Mouse (Mus musculus): ENCODE results near the gene Nostrin. TPM values are rescaled to one million over a fixed set of nuclear protein-coding genes. Genes with fewer than 3 reads are reported as not detected.

Nostrin gene
- polyA plus RNA-seq, 1 experiment from 2014 or later: 9.2 TPM

- no peaks in the 10 kb centered on the region for H3K9me3 ChIP-seq (replicated peaks)
- H3K27ac ChIP-seq: no peak overlapping the region
- no peak overlapping the region for H3K4me2 ChIP-seq
- ATAC-seq (ENCODE audit: low read depth) (no peak), DNase-seq (no peak)
- no peaks in the 10 kb centered on the region for H3K4me1 ChIP-seq (replicated peaks)
- no peak overlapping the region for H3K9ac ChIP-seq
- no peaks in the 10 kb centered on the region for H3K36me3 ChIP-seq
- no peaks in the 10 kb centered on the region for H3K27me3 ChIP-seq
- H3K4me3 ChIP-seq (replicated peaks): no peak overlapping the region
- 71% methylated on average over 2 of the region's 2 CpGs for WGBS (ENCODE audit: insufficient replicate concordance)
Observed at GRCm38 (mm10) chr2:69230137-69230536, 94.5 kb downstream of the Nostrin start.

- DNase-seq (no peak), ATAC-seq (ENCODE audit: low read depth) (no peak)
- Histone ChIP-seq H3K4me1 (replicated peaks) (no peaks in the 10 kb centered on the region), H3K4me3 (replicated peaks) (no peak overlapping the region), H3K4me2 (no peak overlapping the region), H3K9ac (no peak overlapping the region), H3K27ac (no peak overlapping the region), H3K27me3 (no peaks in the 10 kb centered on the region), H3K36me3 (no peaks in the 10 kb centered on the region), H3K9me3 (replicated peaks) (no peaks in the 10 kb centered on the region)
Observed at GRCm38 (mm10) chr2:69232101-69232500, 96.5 kb downstream of the Nostrin start.

GRCm38 (mm10) chr2:69234976-69235678, 99.5 kb downstream of the Nostrin start:
- Histone ChIP-seq H3K4me3 (replicated peaks) (no peak overlapping the region), H3K27ac (no peak overlapping the region), H3K4me2 (no peak overlapping the region), H3K36me3 (no peaks in the 10 kb centered on the region), H3K4me1 (replicated peaks) (no peaks in the 10 kb centered on the region), H3K27me3 (no peaks in the 10 kb centered on the region), H3K9me3 (replicated peaks) (no peaks in the 10 kb centered on the region), H3K9ac (no peak overlapping the region)
- DNase-seq (no peak), ATAC-seq (ENCODE audit: low read depth) (no peak)
- WGBS (ENCODE audit: insufficient replicate concordance): 64% methylated on average over 5 of the region's 5 CpGs

Other genes starting within 250 kb of the Nostrin start
- gene Spc25, start 70.4 kb downstream of the Nostrin start, polyA plus RNA-seq (2015; fragmentation: Nextera tagmentation; extraction: Ambion mirVana): 149 and 180 TPM in 2 replicates
- not detected in 2 replicates for gene G6pc2, start 75.3 kb downstream of the Nostrin start, polyA plus RNA-seq (2015; fragmentation: Nextera tagmentation; extraction: Ambion mirVana)
- gene Abcb11, start 206.8 kb downstream of the Nostrin start, polyA plus RNA-seq (2015; fragmentation: Nextera tagmentation; extraction: Ambion mirVana): 2.3 and 3.0 TPM in 2 replicates
- gene Dhrs9, start 244.6 kb downstream of the Nostrin start, polyA plus RNA-seq (2015; fragmentation: Nextera tagmentation; extraction: Ambion mirVana): 0.10 TPM in 2 replicates

All from liver, embryonic 13.5 days (tissue).